Mouse (Mus musculus): Measurements from ENCODE around the gene Commd3. TPM values are rescaled to one million over a fixed set of nuclear protein-coding genes. Genes with fewer than 3 reads are reported as not detected.

Gene Commd3
- 174 and 187 TPM in 2 replicates for polyA plus RNA-seq (2014; fragmentation: Nextera tagmentation; extraction: Ambion mirVana)

DNA sequence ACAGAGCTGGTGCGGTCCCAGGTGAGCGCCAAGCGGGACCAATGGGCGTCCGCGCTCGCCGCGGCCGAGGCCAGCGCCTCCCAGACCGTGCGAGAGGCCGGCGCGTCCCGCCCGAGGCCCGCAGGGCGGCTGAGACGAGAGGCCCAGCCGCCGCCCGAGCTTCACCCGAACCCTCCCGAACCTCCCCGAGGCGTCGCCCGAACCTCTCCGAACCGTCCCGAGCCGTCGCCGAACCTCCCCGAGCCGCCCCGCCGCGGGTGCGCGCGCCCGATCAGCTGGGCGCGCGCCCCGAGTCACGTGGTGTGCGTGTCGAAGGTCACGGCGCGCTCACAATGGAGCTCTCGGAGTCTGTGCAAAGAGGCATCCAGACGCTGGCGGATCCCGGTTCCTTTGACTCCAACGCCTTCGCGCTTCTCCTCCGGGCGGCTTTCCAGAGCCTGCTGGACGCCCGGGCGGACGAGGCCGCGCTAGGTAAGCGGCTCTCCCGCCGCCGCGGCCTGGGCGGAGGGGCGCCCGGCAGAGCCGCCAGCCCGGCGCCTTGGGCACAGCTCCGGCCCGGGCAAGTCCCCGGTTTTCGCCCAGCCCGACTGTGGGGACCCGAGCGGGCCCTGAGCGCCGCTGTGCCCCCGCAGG is at the start of gene Commd3:
Gene Commd3 (plus strand): TSS at position 252 of the 633 bp plus-strand sequence.
- peaks cover 2% of the 10 kb centered on the region; the same call in 1 of the 2 replicates for H3K4me1 ChIP-seq (ENCODE audit: control insufficient read depth, insufficient read depth, low read length)
- H3K9ac ChIP-seq (ENCODE audit: low read length), result peak within 1 kb of the TSS; percentile 98
- H3K36me3 ChIP-seq (ENCODE audit: control insufficient read depth, insufficient read depth, low read length), result no peaks in the 10 kb centered on the region
- peak within 1 kb of the TSS; percentile 98 for H3K27ac ChIP-seq (replicated peaks; ENCODE audit: low read depth, low read length)
- ATAC-seq (ENCODE audit: insufficient number of reproducible peaks, low FRiP score, low TSS enrichment, low read depth), result peak; percentile 80
- WGBS, result under 1% methylated on average over 71 of the region's 91 CpGs
- H3K4me2 ChIP-seq (ENCODE audit: low read depth, severe bottlenecking), result peak within 1 kb of the TSS; percentile 80
- no peaks in the 10 kb centered on the region for H3K27me3 ChIP-seq (ENCODE audit: control insufficient read depth, insufficient read depth, low read length)
- H3K4me3 ChIP-seq (ENCODE audit: low read depth, low read length), result peak within 1 kb of the TSS; percentile 81
- H3K9me3 ChIP-seq (ENCODE audit: control insufficient read depth, low read length), result no peaks in the 10 kb centered on the region
- peak; percentile 93 for DNase-seq (ENCODE audit: low spot score)

DNA sequence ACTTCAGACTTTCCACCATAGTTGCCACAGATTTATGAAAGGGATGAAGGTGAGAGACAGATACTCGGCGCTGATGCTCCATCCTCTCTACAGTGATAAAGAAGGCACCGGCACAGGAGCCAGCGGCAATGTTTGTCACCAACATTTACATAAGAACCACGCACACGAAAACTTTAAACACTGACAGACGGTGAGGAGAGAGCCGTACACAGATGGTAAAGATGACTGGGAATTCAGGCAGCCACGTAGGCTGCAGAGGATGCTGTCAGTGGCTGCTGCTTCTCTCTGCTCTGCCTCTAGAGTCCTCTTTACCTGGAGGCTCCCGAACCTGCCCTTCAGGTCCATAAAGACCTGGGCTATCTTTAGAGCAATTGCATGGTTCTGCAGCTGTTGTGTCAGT is 49.0 kb upstream of the Commd3 start:
- no peak overlapping the region for H3K9ac ChIP-seq (ENCODE audit: low read length)
- H3K27me3 ChIP-seq (ENCODE audit: control insufficient read depth, insufficient read depth, low read length), result no peaks in the 10 kb centered on the region
- 77% methylated on average over 10 of the region's 10 CpGs for WGBS
- DNase-seq (ENCODE audit: low spot score) (no peak), ATAC-seq (ENCODE audit: insufficient number of reproducible peaks, low FRiP score, low TSS enrichment, low read depth) (no peak)
- no peaks in the 10 kb centered on the region for H3K9me3 ChIP-seq (ENCODE audit: control insufficient read depth, low read length)
- no peak overlapping the region for H3K4me3 ChIP-seq (ENCODE audit: low read depth, low read length)
- H3K36me3 ChIP-seq (ENCODE audit: control insufficient read depth, insufficient read depth, low read length), result no peaks in the 10 kb centered on the region
- no peak overlapping the region for H3K27ac ChIP-seq (replicated peaks; ENCODE audit: low read depth, low read length)
- no peak overlapping the region for H3K4me2 ChIP-seq (ENCODE audit: low read depth, severe bottlenecking)
- no peaks in the 10 kb centered on the region for H3K4me1 ChIP-seq (ENCODE audit: control insufficient read depth, insufficient read depth, low read length)

DNA sequence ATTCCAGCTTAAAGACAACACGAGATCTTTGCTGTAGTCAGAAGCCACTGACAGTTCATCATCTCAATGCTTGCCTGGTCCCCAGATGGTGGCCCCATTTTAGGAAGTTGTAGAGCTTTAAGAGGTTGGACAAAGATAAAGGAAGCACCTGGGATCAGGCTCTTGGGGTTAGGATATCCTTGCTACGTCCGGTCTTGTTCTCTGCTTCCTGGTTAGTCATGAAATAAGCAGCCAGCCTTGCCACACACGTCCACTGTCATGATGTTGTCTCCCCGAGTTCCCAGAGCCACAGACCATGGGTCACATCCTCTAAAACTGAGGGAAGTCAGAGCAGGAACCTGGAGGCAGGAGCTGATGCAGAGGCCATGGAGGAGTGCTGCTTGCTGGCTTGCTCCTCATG is 41.6 kb upstream of the Commd3 start:
- ATAC-seq (ENCODE audit: insufficient number of reproducible peaks, low FRiP score, low TSS enrichment, low read depth) (no peak), DNase-seq (ENCODE audit: low spot score) (no peak)
- 78% methylated on average over 5 of the region's 5 CpGs for WGBS

GRCm38 (mm10) chr2:18635052-18635451 is 37.1 kb upstream of the Commd3 start:
- ATAC-seq (ENCODE audit: insufficient number of reproducible peaks, low FRiP score, low TSS enrichment, low read depth) (no peak), DNase-seq (ENCODE audit: low spot score) (no peak)
- Histone ChIP-seq H3K9me3 (ENCODE audit: control insufficient read depth, low read length) (0 out of 2 replicates have a peak, but pooled peaks cover 2% of the 10 kb centered on the region), H3K9ac (ENCODE audit: low read length) (no peak overlapping the region), H3K27me3 (ENCODE audit: control insufficient read depth, insufficient read depth, low read length) (0 out of 2 replicates have a peak, but pooled peaks cover 3% of the 10 kb centered on the region), H3K36me3 (ENCODE audit: control insufficient read depth, insufficient read depth, low read length) (no peaks in the 10 kb centered on the region), H3K4me2 (ENCODE audit: low read depth, severe bottlenecking) (no peak overlapping the region), H3K27ac (replicated peaks; ENCODE audit: low read depth, low read length) (no peak overlapping the region), H3K4me1 (ENCODE audit: control insufficient read depth, insufficient read depth, low read length) (no peaks in the 10 kb centered on the region), H3K4me3 (ENCODE audit: low read depth, low read length) (no peak overlapping the region)
- WGBS, result 97% methylated on average over 8 of the region's 8 CpGs

More for the DNA sequence above, 41.6 kb upstream of the Commd3 start:
- no peak overlapping the region for H3K4me2 ChIP-seq (ENCODE audit: low read depth, severe bottlenecking)
- H3K9ac ChIP-seq (ENCODE audit: low read length), result no peak overlapping the region
- no peaks in the 10 kb centered on the region for H3K36me3 ChIP-seq (ENCODE audit: control insufficient read depth, insufficient read depth, low read length)
- H3K4me1 ChIP-seq (ENCODE audit: control insufficient read depth, insufficient read depth, low read length), result no peaks in the 10 kb centered on the region
- H3K27me3 ChIP-seq (ENCODE audit: control insufficient read depth, insufficient read depth, low read length), result no peaks in the 10 kb centered on the region
- H3K9me3 ChIP-seq (ENCODE audit: control insufficient read depth, low read length), result no peaks in the 10 kb centered on the region
- no peak overlapping the region for H3K27ac ChIP-seq (replicated peaks; ENCODE audit: low read depth, low read length)
- H3K4me3 ChIP-seq (ENCODE audit: low read depth, low read length), result no peak overlapping the region

DNA sequence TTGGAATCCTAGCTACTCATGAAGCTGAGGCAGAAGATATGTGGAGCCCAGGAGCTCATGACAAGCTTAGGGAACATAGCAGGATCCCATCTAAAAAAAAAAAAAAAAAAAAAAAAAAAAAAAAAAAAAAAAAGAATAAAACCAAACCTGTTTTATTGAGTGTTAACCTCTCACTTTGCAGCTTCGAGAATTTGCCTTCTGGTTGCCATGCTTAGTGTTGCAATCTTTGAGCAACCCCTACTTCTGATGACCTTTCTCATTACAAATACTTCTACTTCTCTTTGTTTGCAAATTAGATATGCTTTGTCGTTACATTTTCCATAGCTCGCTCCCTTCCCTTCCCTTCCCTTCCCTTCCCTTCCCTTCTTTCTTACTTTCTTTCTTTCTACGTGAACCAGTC is 23.6 kb upstream of the Commd3 start:
- DNase-seq (ENCODE audit: low spot score) (no peak), ATAC-seq (ENCODE audit: insufficient number of reproducible peaks, low FRiP score, low TSS enrichment, low read depth) (no peak)
- Histone ChIP-seq H3K27ac (replicated peaks; ENCODE audit: low read depth, low read length) (no peak overlapping the region), H3K27me3 (ENCODE audit: control insufficient read depth, insufficient read depth, low read length) (no peaks in the 10 kb centered on the region), H3K9me3 (ENCODE audit: control insufficient read depth, low read length) (no peaks in the 10 kb centered on the region), H3K9ac (ENCODE audit: low read length) (no peak overlapping the region), H3K36me3 (ENCODE audit: control insufficient read depth, insufficient read depth, low read length) (no peaks in the 10 kb centered on the region), H3K4me3 (ENCODE audit: low read depth, low read length) (no peak overlapping the region), H3K4me2 (ENCODE audit: low read depth, severe bottlenecking) (no peak overlapping the region), H3K4me1 (ENCODE audit: control insufficient read depth, insufficient read depth, low read length) (no peaks in the 10 kb centered on the region)
- WGBS, result 76% methylated on average over 4 of the region's 4 CpGs

DNA sequence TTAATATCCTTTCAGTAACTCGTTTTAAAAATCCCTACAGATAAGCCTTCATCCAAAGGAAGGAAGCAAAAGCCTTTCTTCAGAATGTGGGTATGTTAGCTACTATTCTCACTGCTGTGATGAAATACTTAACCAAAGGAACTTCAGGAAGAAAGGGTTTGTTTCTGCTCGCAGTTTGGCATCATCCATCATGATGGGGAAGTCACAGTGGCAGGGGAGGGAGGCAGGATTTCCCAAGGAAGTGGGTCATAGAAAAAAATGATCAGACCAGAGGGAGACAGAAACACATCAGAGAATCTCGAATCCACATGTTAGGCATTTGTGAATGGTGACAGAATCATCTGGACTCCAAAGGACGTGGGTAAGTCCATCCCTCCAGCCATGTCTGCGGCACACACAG is 17.4 kb upstream of the Commd3 start:
- no peak overlapping the region for H3K9ac ChIP-seq (ENCODE audit: low read length)
- 69% methylated on average over 5 of the region's 5 CpGs for WGBS
- no peaks in the 10 kb centered on the region for H3K4me1 ChIP-seq (ENCODE audit: control insufficient read depth, insufficient read depth, low read length)
- no peak for ATAC-seq (ENCODE audit: insufficient number of reproducible peaks, low FRiP score, low TSS enrichment, low read depth)
- H3K36me3 ChIP-seq (ENCODE audit: control insufficient read depth, insufficient read depth, low read length), result no peaks in the 10 kb centered on the region
- DNase-seq (ENCODE audit: low spot score), result no peak
- no peak overlapping the region for H3K4me3 ChIP-seq (ENCODE audit: low read depth, low read length)
- no peak overlapping the region for H3K27ac ChIP-seq (replicated peaks; ENCODE audit: low read depth, low read length)
- no peak overlapping the region for H3K4me2 ChIP-seq (ENCODE audit: low read depth, severe bottlenecking)
- no peaks in the 10 kb centered on the region for H3K27me3 ChIP-seq (ENCODE audit: control insufficient read depth, insufficient read depth, low read length)
- no peaks in the 10 kb centered on the region for H3K9me3 ChIP-seq (ENCODE audit: control insufficient read depth, low read length)

GRCm38 (mm10) chr2:18664003-18664402 is 8.2 kb upstream of the Commd3 start:
- H3K27ac ChIP-seq (replicated peaks; ENCODE audit: low read depth, low read length), result no peak overlapping the region
- H3K27me3 ChIP-seq (ENCODE audit: control insufficient read depth, insufficient read depth, low read length), result no peaks in the 10 kb centered on the region
- no peak overlapping the region for H3K4me3 ChIP-seq (ENCODE audit: low read depth, low read length)
- ATAC-seq (ENCODE audit: insufficient number of reproducible peaks, low FRiP score, low TSS enrichment, low read depth) (no peak), DNase-seq (ENCODE audit: low spot score) (peak; percentile 6)
- WGBS, result 91% methylated on average over 3 of the region's 3 CpGs
- no peak overlapping the region for H3K9ac ChIP-seq (ENCODE audit: low read length)
- H3K36me3 ChIP-seq (ENCODE audit: control insufficient read depth, insufficient read depth, low read length), result no peaks in the 10 kb centered on the region
- no peak overlapping the region for H3K4me2 ChIP-seq (ENCODE audit: low read depth, severe bottlenecking)
- no peaks in the 10 kb centered on the region for H3K9me3 ChIP-seq (ENCODE audit: control insufficient read depth, low read length)
- H3K4me1 ChIP-seq (ENCODE audit: control insufficient read depth, insufficient read depth, low read length), result no peaks in the 10 kb centered on the region

GRCm38 (mm10) chr2:18671041-18671440 is 1.1 kb upstream of the Commd3 start:
- WGBS, result 6% methylated on average over 6 of the region's 6 CpGs
- no peak overlapping the region for H3K4me3 ChIP-seq (ENCODE audit: low read depth, low read length)
- DNase-seq (ENCODE audit: low spot score) (no peak), ATAC-seq (ENCODE audit: insufficient number of reproducible peaks, low FRiP score, low TSS enrichment, low read depth) (no peak)
- H3K27ac ChIP-seq (replicated peaks; ENCODE audit: low read depth, low read length), result no peak overlapping the region
- H3K4me2 ChIP-seq (ENCODE audit: low read depth, severe bottlenecking), result no peak overlapping the region
- H3K36me3 ChIP-seq (ENCODE audit: control insufficient read depth, insufficient read depth, low read length), result no peaks in the 10 kb centered on the region
- no peaks in the 10 kb centered on the region for H3K9me3 ChIP-seq (ENCODE audit: control insufficient read depth, low read length)
- H3K9ac ChIP-seq (ENCODE audit: low read length), result no peak overlapping the region
- H3K4me1 ChIP-seq (ENCODE audit: control insufficient read depth, insufficient read depth, low read length), result peaks cover 2% of the 10 kb centered on the region; the same call in 1 of the 2 replicates
- H3K27me3 ChIP-seq (ENCODE audit: control insufficient read depth, insufficient read depth, low read length), result no peaks in the 10 kb centered on the region

- DNase-seq (ENCODE audit: low spot score), result no peak
- peak overlapping the region; percentile 80 for H3K4me2 ChIP-seq (ENCODE audit: low read depth, severe bottlenecking)
- H3K36me3 ChIP-seq (ENCODE audit: control insufficient read depth, insufficient read depth, low read length), result no peaks in the 10 kb centered on the region
- no peaks in the 10 kb centered on the region for H3K27me3 ChIP-seq (ENCODE audit: control insufficient read depth, insufficient read depth, low read length)
- ATAC-seq (ENCODE audit: insufficient number of reproducible peaks, low FRiP score, low TSS enrichment, low read depth), result no peak
- H3K27ac ChIP-seq (replicated peaks; ENCODE audit: low read depth, low read length), result peak overlapping the region; percentile 98
- no peaks in the 10 kb centered on the region for H3K9me3 ChIP-seq (ENCODE audit: control insufficient read depth, low read length)
- peak overlapping the region; percentile 81 for H3K4me3 ChIP-seq (ENCODE audit: low read depth, low read length)
- under 1% methylated on average over 11 of the region's 11 CpGs for WGBS
- H3K4me1 ChIP-seq (ENCODE audit: control insufficient read depth, insufficient read depth, low read length), result peaks cover 2% of the 10 kb centered on the region; the same call in 1 of the 2 replicates
- peak overlapping the region; percentile 98 for H3K9ac ChIP-seq (ENCODE audit: low read length)
Measured at GRCm38 (mm10) chr2:18672766-18673164, 581 bp downstream of the Commd3 start.
